Mouse (Mus musculus) cortical plate, adult 2 months (tissue): Measurements from ENCODE around the gene Arrb1.

Experiments used
- CTCF ChIP-seq: fragments of 200-500 bp; IDR thresholded peaks from 2 replicates; pipeline ENCODE4 v1.5.1; 2011; ENCODE audit warnings: mild to moderate bottlenecking, control low read depth, low read length; ENCODE audit not compliant: insufficient read depth; ENCODE audit errors: extremely low read depth
- POLR2A ChIP-seq: fragments of 200-500 bp; IDR thresholded peaks from 2 replicates; pipeline ENCODE4 v1.6.1; 2011; ENCODE audit warnings: mild to moderate bottlenecking, low read length, control low read depth; ENCODE audit not compliant: insufficient read depth; ENCODE audit errors: extremely low read depth

- TF ChIP-seq POLR2A (no peak), CTCF (no peak)
Measured at GRCm38 (mm10) chr7:99565325-99565881, 30.1 kb downstream of the Arrb1 start.
